Mouse (Mus musculus): ENCODE results near the gene B430305J03Rik.

- TF ChIP-seq POLR2A (IDR thresholded peaks at IDR 0.05; ENCODE audit: insufficient read length, low read depth), result no peak
- TF ChIP-seq MAX (IDR thresholded peaks at IDR 0.05; ENCODE audit: low read depth), result no peak
- TF ChIP-seq E2F4 (IDR thresholded peaks at IDR 0.05; ENCODE audit: insufficient read depth), result no peak
- TF ChIP-seq POLR2AphosphoS2 (IDR thresholded peaks at IDR 0.05; ENCODE audit: insufficient read length, low read depth), result no peak
Measured at GRCm38 (mm10) chr3:61392881-61393280, 27.1 kb upstream of the B430305J03Rik start.

All from myocyte (in vitro differentiated cells).